Mouse (Mus musculus): ENCODE data around the gene Isca2. TPM values are rescaled to one million over a fixed set of nuclear protein-coding genes. Genes with fewer than 3 reads are reported as not detected.

Gene Isca2
- total and polyA plus RNA-seq, 3 experiments: 52.3 to 198 (median 80.7) TPM

DNA sequence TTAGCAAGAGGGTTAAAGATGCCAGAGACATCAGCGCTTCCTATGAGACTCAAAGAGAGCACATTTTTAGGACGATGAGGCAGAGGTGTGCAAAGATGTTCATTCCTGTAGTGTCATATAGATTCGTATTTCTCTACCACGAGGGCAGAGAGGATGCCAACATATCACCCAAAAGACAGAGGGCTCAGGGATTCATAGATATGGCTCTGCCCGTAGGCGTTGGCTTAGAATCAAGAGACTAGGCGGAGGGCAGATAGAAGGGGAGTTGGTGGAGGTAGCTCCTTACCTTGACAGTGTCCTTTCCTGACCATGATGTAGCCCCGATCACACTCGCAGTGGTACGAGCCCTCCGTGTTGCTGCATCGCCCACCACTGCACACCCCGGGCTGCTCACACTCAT, 26.0 kb downstream of the Isca2 start:
- Histone ChIP-seq H3K36me3 (replicated peaks) (no peaks in the 10 kb centered on the region), H3K4me1 (ENCODE audit: insufficient read depth, low read depth, low read length) (no peaks in the 10 kb centered on the region), H3K9me3 (replicated peaks) (no peaks in the 10 kb centered on the region), H3K27me3 (ENCODE audit: insufficient read depth, low read length) (peaks cover 61% of the 10 kb centered on the region), H3K4me3 (ENCODE audit: low read depth, low read length) (no peak overlapping the region)
- DNase-seq (ENCODE audit: low spot score) (no peak), ATAC-seq (ENCODE audit: extremely low read depth, insufficient number of reproducible peaks, low FRiP score, poor library complexity, severe bottlenecking) (no peak)
- TF ChIP-seq CTCF (IDR thresholded peaks at IDR 0.05; ENCODE audit: low read depth, low read length): no peak
- no peak for TF ChIP-seq TAL1 (conservative IDR thresholded peaks at IDR 0.05; ENCODE audit: low read depth, low read length)
- TF ChIP-seq GATA2 (IDR thresholded peaks at IDR 0.05; ENCODE audit: borderline replicate concordance, low read depth, low read length): no peak
- no peak for TF ChIP-seq GATA1 (IDR thresholded peaks at IDR 0.05; ENCODE audit: borderline replicate concordance, low read length)
- no peak for TF ChIP-seq POLR2AphosphoS5 (IDR thresholded peaks at IDR 0.05; ENCODE audit: insufficient replicate concordance, low read depth, low read length)

DNA sequence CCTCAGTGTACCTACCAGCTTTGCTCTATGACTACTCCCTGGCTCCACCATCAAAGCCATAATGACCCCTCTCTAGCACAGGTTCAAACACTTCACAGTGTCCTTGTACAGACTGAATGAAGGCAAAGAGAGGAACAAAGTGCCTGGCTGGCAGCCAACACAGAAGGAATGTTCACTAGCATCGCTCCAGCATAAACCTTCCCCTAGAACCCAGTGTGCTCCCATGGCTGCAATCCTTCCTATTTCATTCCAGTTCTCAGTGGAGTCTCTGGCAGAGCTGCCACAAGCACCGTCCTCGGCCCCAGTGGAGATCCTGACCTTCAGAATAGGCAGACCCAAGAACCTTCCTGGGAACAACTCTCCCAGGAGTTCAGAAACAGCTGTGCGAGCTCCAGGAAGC, 27.4 kb downstream of the Isca2 start:
- TF ChIP-seq CTCF (IDR thresholded peaks at IDR 0.05; ENCODE audit: low read depth, low read length): no peak
- no peak for TF ChIP-seq POLR2AphosphoS5 (IDR thresholded peaks at IDR 0.05; ENCODE audit: insufficient replicate concordance, low read depth, low read length)
- TF ChIP-seq GATA2 (IDR thresholded peaks at IDR 0.05; ENCODE audit: borderline replicate concordance, low read depth, low read length): no peak
- no peak for ATAC-seq (ENCODE audit: extremely low read depth, insufficient number of reproducible peaks, low FRiP score, poor library complexity, severe bottlenecking)

DNA sequence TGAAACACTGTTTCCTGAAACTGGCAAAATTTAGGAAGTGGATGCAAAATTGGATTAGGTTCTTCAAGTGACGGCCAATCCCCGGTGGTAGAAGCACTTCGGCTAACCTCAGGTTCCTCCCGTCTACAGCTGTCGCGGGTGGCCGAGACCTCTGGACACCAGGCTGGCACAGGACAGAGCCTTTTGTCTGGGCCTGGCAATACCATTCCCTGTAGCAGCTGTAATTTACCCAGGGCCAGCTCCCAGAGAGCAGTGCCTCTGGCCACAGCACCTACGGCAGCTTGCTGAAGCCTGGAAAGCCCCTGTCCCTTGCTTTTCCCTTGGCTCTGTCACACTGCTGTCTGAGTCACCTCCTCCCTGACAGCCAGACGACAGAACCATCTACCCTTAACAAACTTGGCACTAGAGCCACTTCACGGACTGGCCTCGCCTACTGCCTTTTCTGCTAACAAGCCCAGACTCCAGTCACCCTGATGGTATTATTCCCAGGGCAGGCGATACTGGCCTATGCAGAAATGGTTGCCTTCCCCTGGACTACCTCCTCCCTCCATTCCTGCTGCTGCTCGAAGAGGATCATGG, 28.6 kb downstream of the Isca2 start:
- Histone ChIP-seq H3K9me3 (replicated peaks) (no peaks in the 10 kb centered on the region), H3K4me1 (ENCODE audit: insufficient read depth, low read depth, low read length) (no peaks in the 10 kb centered on the region), H3K27me3 (ENCODE audit: insufficient read depth, low read length) (peaks cover 62% of the 10 kb centered on the region), H3K4me3 (ENCODE audit: low read depth, low read length) (no peak overlapping the region), H3K36me3 (replicated peaks) (no peaks in the 10 kb centered on the region)
- no peak for ATAC-seq (ENCODE audit: extremely low read depth, insufficient number of reproducible peaks, low FRiP score, poor library complexity, severe bottlenecking)
- DNase-seq (ENCODE audit: low spot score): no peak
- TF ChIP-seq POLR2AphosphoS5 (IDR thresholded peaks at IDR 0.05; ENCODE audit: insufficient replicate concordance, low read depth, low read length): no peak
- no peak for TF ChIP-seq TAL1 (conservative IDR thresholded peaks at IDR 0.05; ENCODE audit: low read depth, low read length)
- no peak for TF ChIP-seq GATA2 (IDR thresholded peaks at IDR 0.05; ENCODE audit: borderline replicate concordance, low read depth, low read length)
- TF ChIP-seq GATA1 (IDR thresholded peaks at IDR 0.05; ENCODE audit: borderline replicate concordance, low read length): no peak
- TF ChIP-seq CTCF (IDR thresholded peaks at IDR 0.05; ENCODE audit: low read depth, low read length): no peak

More for the DNA sequence above, 27.4 kb downstream of the Isca2 start:
- Histone ChIP-seq H3K4me3 (ENCODE audit: low read depth, low read length) (no peak overlapping the region), H3K9me3 (replicated peaks) (no peaks in the 10 kb centered on the region), H3K36me3 (replicated peaks) (no peaks in the 10 kb centered on the region), H3K27me3 (ENCODE audit: insufficient read depth, low read length) (peaks cover 62% of the 10 kb centered on the region), H3K4me1 (ENCODE audit: insufficient read depth, low read depth, low read length) (no peaks in the 10 kb centered on the region)
- no peak for DNase-seq (ENCODE audit: low spot score)

DNA sequence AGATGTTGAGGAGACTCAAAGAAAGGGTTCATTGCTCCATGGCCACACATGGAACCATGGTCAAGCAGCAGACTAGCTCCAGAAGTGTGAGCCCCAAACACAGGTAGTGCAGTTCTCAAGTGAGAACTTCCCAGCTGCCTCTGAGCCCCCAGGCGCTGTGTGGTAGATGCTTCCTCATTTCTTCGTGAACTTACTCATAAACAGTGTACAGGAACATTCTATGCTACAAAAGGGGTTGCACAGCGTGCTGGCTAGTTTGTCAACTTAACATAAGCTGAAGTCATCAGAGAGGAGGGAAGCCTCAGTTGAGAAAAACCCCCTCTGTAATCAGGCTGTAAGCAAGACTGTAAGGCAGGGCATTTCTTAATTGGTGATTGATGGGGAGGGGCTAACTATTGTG, 29.6 kb downstream of the Isca2 start:
- H3K4me3 ChIP-seq (ENCODE audit: low read depth, low read length): no peak overlapping the region
- no peak for TF ChIP-seq TAL1 (conservative IDR thresholded peaks at IDR 0.05; ENCODE audit: low read depth, low read length)
- TF ChIP-seq CTCF (IDR thresholded peaks at IDR 0.05; ENCODE audit: low read depth, low read length): no peak
- no peak for TF ChIP-seq GATA2 (IDR thresholded peaks at IDR 0.05; ENCODE audit: borderline replicate concordance, low read depth, low read length)
- no peak for TF ChIP-seq POLR2AphosphoS5 (IDR thresholded peaks at IDR 0.05; ENCODE audit: insufficient replicate concordance, low read depth, low read length)
- no peak for TF ChIP-seq GATA1 (IDR thresholded peaks at IDR 0.05; ENCODE audit: borderline replicate concordance, low read length)
- no peak for ATAC-seq (ENCODE audit: extremely low read depth, insufficient number of reproducible peaks, low FRiP score, poor library complexity, severe bottlenecking)
- no peaks in the 10 kb centered on the region for H3K36me3 ChIP-seq (replicated peaks)
- H3K4me1 ChIP-seq (ENCODE audit: insufficient read depth, low read depth, low read length): no peaks in the 10 kb centered on the region
- no peak for DNase-seq (ENCODE audit: low spot score)
- no peaks in the 10 kb centered on the region for H3K9me3 ChIP-seq (replicated peaks)
- peaks cover 69% of the 10 kb centered on the region for H3K27me3 ChIP-seq (ENCODE audit: insufficient read depth, low read length)

DNA sequence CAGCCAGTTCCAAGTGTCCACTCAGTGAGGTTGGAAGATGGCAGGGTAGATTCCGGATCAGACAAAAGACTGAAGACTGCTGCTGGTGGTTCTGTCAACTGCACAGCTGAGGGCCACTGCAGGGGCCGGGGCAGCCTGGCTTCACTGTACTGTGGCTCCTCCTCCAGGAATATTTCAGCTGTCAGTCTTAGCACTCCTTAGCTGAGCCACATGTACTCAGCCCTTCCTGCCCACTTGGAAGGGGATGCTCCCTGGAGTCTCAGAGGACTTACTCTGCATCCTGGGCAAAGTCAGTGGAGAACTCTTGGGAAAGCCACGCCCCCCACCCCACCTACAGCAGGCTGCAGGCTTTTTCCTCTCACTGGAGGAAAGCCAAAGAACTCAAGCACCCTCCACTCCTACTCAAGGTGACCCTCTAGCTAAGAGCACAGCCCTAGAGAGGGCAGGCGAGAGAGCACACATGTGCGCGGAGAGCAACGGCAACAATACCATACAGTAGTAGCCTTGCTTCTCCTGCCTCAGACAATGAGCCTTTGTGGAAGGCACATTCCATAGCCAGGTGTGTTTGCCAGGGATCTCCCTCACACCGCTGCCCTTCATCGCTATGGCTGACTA, 32.3 kb downstream of the Isca2 start:
- no peaks in the 10 kb centered on the region for H3K4me1 ChIP-seq (ENCODE audit: insufficient read depth, low read depth, low read length)
- no peaks in the 10 kb centered on the region for H3K36me3 ChIP-seq (replicated peaks)
- no peak overlapping the region for H3K4me3 ChIP-seq (ENCODE audit: low read depth, low read length)
- H3K9me3 ChIP-seq (replicated peaks): no peaks in the 10 kb centered on the region
- peaks cover 69% of the 10 kb centered on the region for H3K27me3 ChIP-seq (ENCODE audit: insufficient read depth, low read length)
- ATAC-seq (ENCODE audit: extremely low read depth, insufficient number of reproducible peaks, low FRiP score, poor library complexity, severe bottlenecking) (no peak), DNase-seq (ENCODE audit: low spot score) (no peak)
- no peak for TF ChIP-seq GATA1 (IDR thresholded peaks at IDR 0.05; ENCODE audit: borderline replicate concordance, low read length)
- no peak for TF ChIP-seq POLR2AphosphoS5 (IDR thresholded peaks at IDR 0.05; ENCODE audit: insufficient replicate concordance, low read depth, low read length)

DNA sequence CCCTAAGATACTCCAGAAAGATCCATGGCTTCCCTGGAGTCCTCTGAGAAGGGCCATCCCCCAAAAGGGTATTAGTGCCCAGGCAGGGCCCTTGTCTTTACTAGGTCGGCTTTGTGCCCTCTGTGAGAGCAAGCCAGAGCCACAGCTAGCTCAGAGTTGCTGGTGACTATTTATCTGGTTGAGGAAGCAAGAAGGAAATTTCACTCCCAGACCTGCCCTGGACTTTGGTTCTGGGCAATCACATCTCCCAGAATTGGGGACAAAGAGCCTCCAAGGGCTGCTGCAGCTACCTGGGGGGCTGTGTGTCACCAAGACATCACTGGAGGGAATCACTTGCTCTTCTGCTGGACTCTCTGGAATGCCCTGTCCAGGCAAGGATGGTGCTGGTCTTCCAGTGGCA, 33.0 kb downstream of the Isca2 start:
- H3K4me1 ChIP-seq (ENCODE audit: insufficient read depth, low read depth, low read length): no peaks in the 10 kb centered on the region
- ATAC-seq (ENCODE audit: extremely low read depth, insufficient number of reproducible peaks, low FRiP score, poor library complexity, severe bottlenecking): no peak
- no peak for DNase-seq (ENCODE audit: low spot score)
- H3K27me3 ChIP-seq (ENCODE audit: insufficient read depth, low read length): peaks cover 68% of the 10 kb centered on the region
- H3K9me3 ChIP-seq (replicated peaks): no peaks in the 10 kb centered on the region
- H3K4me3 ChIP-seq (ENCODE audit: low read depth, low read length): no peak overlapping the region
- H3K36me3 ChIP-seq (replicated peaks): no peaks in the 10 kb centered on the region
- TF ChIP-seq GATA1 (IDR thresholded peaks at IDR 0.05; ENCODE audit: borderline replicate concordance, low read length): no peak
- TF ChIP-seq POLR2AphosphoS5 (IDR thresholded peaks at IDR 0.05; ENCODE audit: insufficient replicate concordance, low read depth, low read length): no peak
- no peak for TF ChIP-seq TAL1 (conservative IDR thresholded peaks at IDR 0.05; ENCODE audit: low read depth, low read length)
- TF ChIP-seq GATA2 (IDR thresholded peaks at IDR 0.05; ENCODE audit: borderline replicate concordance, low read depth, low read length): no peak
- no peak for TF ChIP-seq CTCF (IDR thresholded peaks at IDR 0.05; ENCODE audit: low read depth, low read length)

Data from G1E (cell line).